In genomic region chr19:6126289-6126688, GRCm38 (mm10) we compare ENCODE assay signal across 8 mouse cellular contexts. TPM values are rescaled to one million over a fixed set of nuclear protein-coding genes. Genes with fewer than 3 reads are reported as not detected.
DNase-seq lines count a peak whose midpoint lies in the region; TF ChIP-seq lines count a peak whose summit lies in the region.

No protein-coding gene starts in this region.

- no peak overlapping the region for H3K4me3 ChIP-seq in left cerebral cortex, adult 2 months

- DNase-seq in adrenal gland, adult 18-20 months (ENCODE audit: low spot score in 2 of 2) = peak; percentile 51 to 55
- DNase-seq in adrenal gland, postnatal 4 days (ENCODE audit: low spot score in 2 of 2) = no peak
- DNase-seq in left cerebral cortex, adult 2 months (ENCODE audit: extremely low spot score in 1 of 2, low spot score in 2 of 2) = no peak
- no peak for DNase-seq in left cerebral cortex, postnatal 36 days (ENCODE audit: low spot score in 2 of 2)
- DNase-seq in c-Kit-positive CD71-negative TER-119-negative erythroid progenitor cells, embryonic 14.5 days (ENCODE audit: low read depth) = peak; percentile 72
- peak; percentile 67 to 80 for DNase-seq in kidney, postnatal 36 days
- DNase-seq in monocyte, adult 2 months (ENCODE audit: low read depth in 1 of 2, low spot score in 2 of 2) = peak; percentile 33 to 39
- no peak for DNase-seq in ovary, postnatal 36 days (ENCODE audit: low spot score)

- intact Hi-C loops in left cerebral cortex, adult 2 months (cut with DNase I) = loop anchor here (2.0 to 5.0 kb wide), 2 partner anchors 79 to 161 kb away; partner anchors contain the start of genes Pola2 and Syvn1
- intact Hi-C loops in left cerebral cortex, postnatal 36 days (cut with DNase I) = loop anchor here (5.0 kb wide), 1 partner anchor 116 kb away; the partner anchor contains the start of gene Atg2a

- no peak overlapping the region for H3K27ac ChIP-seq in left cerebral cortex, adult 2 months

- TF ChIP-seq CTCF in left cerebral cortex, adult 2 months (IDR thresholded peaks at IDR 0.05) = peak; percentile 73

RNA-seq across cellular contexts. Expression of gene Snx15, which starts 1.8 kb away (rescaled TPM):
- total RNA-seq in adrenal gland, adult 18-20 months (2021) = 10 to 100 TPM; 26.8 to 28.1 TPM
- 10 to 100 TPM; 27.1 to 27.7 TPM for total RNA-seq in adrenal gland, postnatal 4 days (2021)
- total RNA-seq in left cerebral cortex, adult 2 months (2021) = 10 to 100 TPM; 41.9 to 43.1 TPM
- total RNA-seq in left cerebral cortex, postnatal 36 days (2021) = 10 to 100 TPM; 43.7 to 43.8 TPM

RNA-seq across cellular contexts. Expression of gene Sac3d1, which starts 7.8 kb away (rescaled TPM):
- total RNA-seq in adrenal gland, adult 18-20 months (2021) = 10 to 100 TPM; 12.9 to 17.2 TPM
- total RNA-seq in adrenal gland, postnatal 4 days (2021) = 10 to 100 TPM; 18.6 TPM
- 10 to 100 TPM; 19.3 to 22.4 TPM for total RNA-seq in left cerebral cortex, adult 2 months (2021)
- total RNA-seq in left cerebral cortex, postnatal 36 days (2021) = 10 to 100 TPM; 18.3 to 27.5 TPM

RNA-seq across cellular contexts. Expression of gene Batf2, which starts 14.5 kb away (rescaled TPM):
- 1 to 10 TPM; 1.6 to 3.1 TPM for total RNA-seq in adrenal gland, adult 18-20 months (2021)
- 1 to 10 TPM in 1 of 2 experiments, under 1 TPM in 1; 0.81 to 2.0 TPM for total RNA-seq in adrenal gland, postnatal 4 days (2021)
- total RNA-seq in left cerebral cortex, adult 2 months (2021) = under 1 TPM; 0.26 to 0.84 TPM
- total RNA-seq in left cerebral cortex, postnatal 36 days (2021) = under 1 TPM; 0.30 to 0.72 TPM

RNA-seq across cellular contexts. Expression of gene Arl2, which starts 15.1 kb away (rescaled TPM):
- 10 to 100 TPM; 84.7 to 87.7 TPM for total RNA-seq in adrenal gland, adult 18-20 months (2021)
- 10 to 100 TPM; 64.2 to 65.1 TPM for total RNA-seq in adrenal gland, postnatal 4 days (2021)
- total RNA-seq in left cerebral cortex, adult 2 months (2021) = 10 to 100 TPM; 74.2 to 82.3 TPM
- 10 to 100 TPM; 73.3 to 87.5 TPM for total RNA-seq in left cerebral cortex, postnatal 36 days (2021)

RNA-seq across cellular contexts. Expression of gene Naaladl1, which starts 20.7 kb away (rescaled TPM):
- not detected for total RNA-seq in adrenal gland, adult 18-20 months (2021)
- 1 to 10 TPM in 1 of 2 experiments, under 1 TPM in 1; 0.73 to 1.1 TPM for total RNA-seq in adrenal gland, postnatal 4 days (2021)
- total RNA-seq in left cerebral cortex, adult 2 months (2021) = not detected
- under 1 TPM in 1 of 2 experiments, not detected in 1; 0.20 TPM for total RNA-seq in left cerebral cortex, postnatal 36 days (2021)

Comparison
In these comparisons a context has a peak if more than half of its experiments do, and no peak if none do; other contexts are left out.
1. DNase-seq: peak in adrenal gland, adult 18-20 months (2 of 2), c-Kit-positive CD71-negative TER-119-negative erythroid progenitor cells, embryonic 14.5 days (single experiment), kidney, postnatal 36 days (2 of 2) and monocyte, adult 2 months (2 of 2); none in adrenal gland, postnatal 4 days (0 of 2), left cerebral cortex, adult 2 months (0 of 2), left cerebral cortex, postnatal 36 days (0 of 2) and ovary, postnatal 36 days (single experiment).